ENCODE assay signal across 17 mouse cellular contexts in the genomic region with DNA sequence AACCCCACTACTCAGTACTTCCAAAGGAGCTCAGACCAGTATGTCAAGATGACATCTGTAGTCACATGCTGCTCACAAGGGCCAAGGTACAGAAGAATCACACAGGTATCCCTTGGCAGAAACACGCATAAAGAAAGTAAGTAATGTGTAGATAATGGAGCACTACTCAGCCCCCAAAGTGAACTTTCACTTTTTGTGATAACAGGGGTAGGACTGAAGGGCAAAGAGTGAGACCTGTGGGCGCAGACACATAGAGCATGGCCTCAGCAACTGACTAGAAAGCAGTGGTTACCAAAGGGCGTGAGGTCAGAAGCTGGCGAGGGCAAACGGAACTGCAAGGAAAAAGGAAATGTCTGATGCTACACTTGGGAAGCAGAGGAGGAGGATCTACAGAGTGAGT. TPM values are rescaled to one million over a fixed set of nuclear protein-coding genes. Genes with fewer than 3 reads are reported as not detected.
A peak's percentile ranks its signal among the peaks of the same experiment; 100 is the strongest.
DNase-seq lines count a peak whose midpoint lies in the region; ATAC-seq and TF ChIP-seq lines count a peak whose summit lies in the region.
"Had no signal": no experiment of that assay in that cellular context is flagged by ENCODE, and none has a peak within 500 bp of the region (broad histone marks: within the 10 kb centered on the region; RNA-seq: fewer than 3 reads in every experiment).

No protein-coding gene starts in this region.

- no peaks in the 10 kb centered on the region for H3K36me3 ChIP-seq in intestine, embryonic 16.5 days (ENCODE audit: control insufficient read depth, insufficient read depth, low read length)
- H3K36me3 ChIP-seq in intestine, embryonic 15.5 days: no peaks in the 10 kb centered on the region
- peaks cover 21% of the 10 kb centered on the region for H3K36me3 ChIP-seq in liver, embryonic 15.5 days (replicated peaks)
- H3K36me3 ChIP-seq in liver, embryonic 11.5 days (ENCODE audit: control insufficient read depth, insufficient read depth, low read length): no peaks in the 10 kb centered on the region
- peaks cover 24% of the 10 kb centered on the region for H3K36me3 ChIP-seq in intestine, postnatal 0 days (ENCODE audit: control insufficient read depth, insufficient read depth)
- peaks cover 7% of the 10 kb centered on the region for H3K36me3 ChIP-seq in liver, postnatal 0 days (replicated peaks; ENCODE audit: insufficient read depth, low read length)
- H3K36me3 ChIP-seq in thymus, adult 2 months (ENCODE audit: control insufficient read depth, insufficient read depth, low read length): peaks cover 22% of the 10 kb centered on the region

- H3K27me3 ChIP-seq in intestine, embryonic 16.5 days (replicated peaks; ENCODE audit: control insufficient read depth, insufficient read depth, low read length): no peaks in the 10 kb centered on the region
- no peaks in the 10 kb centered on the region for H3K27me3 ChIP-seq in intestine, embryonic 15.5 days (replicated peaks)
- H3K27me3 ChIP-seq in liver, embryonic 15.5 days: no peaks in the 10 kb centered on the region
- no peaks in the 10 kb centered on the region for H3K27me3 ChIP-seq in liver, embryonic 11.5 days (replicated peaks; ENCODE audit: control insufficient read depth, insufficient read depth, low read length)
- H3K27me3 ChIP-seq in intestine, postnatal 0 days (replicated peaks; ENCODE audit: control insufficient read depth, insufficient read depth, low read length): no peaks in the 10 kb centered on the region
- no peaks in the 10 kb centered on the region for H3K27me3 ChIP-seq in liver, postnatal 0 days (ENCODE audit: insufficient read depth, low read length)
- no peaks in the 10 kb centered on the region for H3K27me3 ChIP-seq in thymus, adult 2 months (ENCODE audit: control insufficient read depth, insufficient read depth, low read length)
- H3K27me3 ChIP-seq: embryonic facial prominence, embryonic 12.5 days; forebrain, embryonic 13.5 days; forebrain, embryonic 15.5 days had no signal

- no peak for TF ChIP-seq CTCF in intestine, postnatal 0 days (IDR thresholded peaks at IDR 0.05; ENCODE audit: low read depth)
- no peak for TF ChIP-seq CTCF in liver, postnatal 0 days (IDR thresholded peaks at IDR 0.05; ENCODE audit: low read depth)
- no peak for TF ChIP-seq CTCF in thymus, adult 2 months (IDR thresholded peaks at IDR 0.05; ENCODE audit: borderline replicate concordance, control insufficient read depth, extremely low read depth, insufficient read depth, low read length, poor library complexity)

- peak; percentile 36 for ATAC-seq in intestine, embryonic 16.5 days
- no peak for ATAC-seq in intestine, embryonic 15.5 days
- peak; percentile 49; the same call in 1 of the 2 replicates for ATAC-seq in liver, embryonic 15.5 days (ENCODE audit: insufficient read depth)
- no peak for ATAC-seq in liver, embryonic 11.5 days (replicated peaks; ENCODE audit: low FRiP score)
- peak; percentile 57; the same call in 1 of the 2 replicates for ATAC-seq in intestine, postnatal 0 days
- peak; percentile 63; the same call in 1 of the 2 replicates for ATAC-seq in liver, postnatal 0 days
- ATAC-seq: forebrain, embryonic 13.5 days; forebrain, embryonic 15.5 days had no signal

- H3K27ac ChIP-seq in intestine, embryonic 16.5 days (ENCODE audit: low read length): no peak overlapping the region
- no peak overlapping the region for H3K27ac ChIP-seq in intestine, embryonic 15.5 days
- no peak overlapping the region for H3K27ac ChIP-seq in liver, embryonic 15.5 days (replicated peaks)
- no peak overlapping the region for H3K27ac ChIP-seq in liver, embryonic 11.5 days (ENCODE audit: low read depth, low read length)
- H3K27ac ChIP-seq in intestine, postnatal 0 days (ENCODE audit: low read depth, low read length): no peak overlapping the region
- H3K27ac ChIP-seq in liver, postnatal 0 days (ENCODE audit: low read depth): peak overlapping the region; percentile 46
- H3K27ac ChIP-seq in thymus, adult 2 months (ENCODE audit: control insufficient read depth, insufficient read depth, low read length): no peak overlapping the region
- H3K27ac ChIP-seq: embryonic facial prominence, embryonic 10.5 days; embryonic facial prominence, embryonic 12.5 days; forebrain, embryonic 13.5 days; forebrain, embryonic 15.5 days had no signal

- H3K4me2 ChIP-seq in intestine, embryonic 16.5 days (ENCODE audit: low read depth, low read length): no peak overlapping the region
- no peak overlapping the region for H3K4me2 ChIP-seq in intestine, embryonic 15.5 days (replicated peaks)
- no peak overlapping the region for H3K4me2 ChIP-seq in liver, embryonic 15.5 days
- no peak overlapping the region for H3K4me2 ChIP-seq in liver, embryonic 11.5 days
- H3K4me2 ChIP-seq in intestine, postnatal 0 days (replicated peaks; ENCODE audit: low read depth): no peak overlapping the region
- no peak overlapping the region for H3K4me2 ChIP-seq in liver, postnatal 0 days (ENCODE audit: low read depth, low read length)
- H3K4me2 ChIP-seq: embryonic facial prominence, embryonic 12.5 days; forebrain, embryonic 13.5 days; forebrain, embryonic 15.5 days had no signal

- WGBS in intestine, embryonic 16.5 days: 71% methylated on average over 5 of the region's 5 CpGs
- WGBS in intestine, embryonic 15.5 days: 75% methylated on average over 5 of the region's 5 CpGs
- WGBS in liver, embryonic 15.5 days (ENCODE audit: insufficient replicate concordance): 55% methylated on average over 5 of the region's 5 CpGs
- WGBS in liver, embryonic 11.5 days: 81% methylated on average over 5 of the region's 5 CpGs
- 58% methylated on average over 5 of the region's 5 CpGs for WGBS in intestine, postnatal 0 days
- 51% methylated on average over 5 of the region's 5 CpGs for WGBS in liver, postnatal 0 days (ENCODE audit: insufficient replicate concordance)
- 98% methylated on average over 5 of the region's 5 CpGs for WGBS in thymus, adult 2 months

- no peaks in the 10 kb centered on the region for H3K9me3 ChIP-seq in intestine, embryonic 16.5 days (ENCODE audit: control insufficient read depth, low read length)
- no peaks in the 10 kb centered on the region for H3K9me3 ChIP-seq in intestine, embryonic 15.5 days
- H3K9me3 ChIP-seq in liver, embryonic 15.5 days (replicated peaks): no peaks in the 10 kb centered on the region
- no peaks in the 10 kb centered on the region for H3K9me3 ChIP-seq in liver, embryonic 11.5 days (ENCODE audit: control insufficient read depth, low read length)
- H3K9me3 ChIP-seq in intestine, postnatal 0 days (ENCODE audit: control insufficient read depth): no peaks in the 10 kb centered on the region
- no peaks in the 10 kb centered on the region for H3K9me3 ChIP-seq in liver, postnatal 0 days (ENCODE audit: low read length)
- H3K9me3 ChIP-seq: embryonic facial prominence, embryonic 10.5 days; embryonic facial prominence, embryonic 12.5 days; forebrain, embryonic 13.5 days; forebrain, embryonic 15.5 days had no signal

- TF ChIP-seq POLR2A in thymus, adult 2 months (IDR thresholded peaks at IDR 0.05; ENCODE audit: control insufficient read depth, extremely low read depth, insufficient read depth, low read length, poor library complexity): no peak

- DNase-seq in liver, embryonic 11.5 days (ENCODE audit: low spot score): no peak
- no peak for DNase-seq in liver, postnatal 0 days
- DNase-seq in frontal cortex, adult 2 months (ENCODE audit: extremely low spot score in 1 of 2, low spot score in 1 of 2): no peak
- DNase-seq in thymus, adult 2 months: no peak
- DNase-seq: adrenal gland, postnatal 25 days; cerebellum, adult 11-12 months; cerebellum, adult 9-10 months; cerebellum, postnatal 10 days had no signal

- no peaks in the 10 kb centered on the region for H3K4me1 ChIP-seq in intestine, embryonic 16.5 days (ENCODE audit: control insufficient read depth, insufficient read depth, low read length)
- no peaks in the 10 kb centered on the region for H3K4me1 ChIP-seq in intestine, embryonic 15.5 days (replicated peaks)
- no peaks in the 10 kb centered on the region; the same call in 1 of the 2 replicates for H3K4me1 ChIP-seq in liver, embryonic 15.5 days (replicated peaks)
- no peaks in the 10 kb centered on the region for H3K4me1 ChIP-seq in liver, embryonic 11.5 days (replicated peaks; ENCODE audit: control insufficient read depth, insufficient read depth, low read length)
- H3K4me1 ChIP-seq in intestine, postnatal 0 days (replicated peaks; ENCODE audit: control insufficient read depth, insufficient read depth, low read length): no peaks in the 10 kb centered on the region
- H3K4me1 ChIP-seq in liver, postnatal 0 days (ENCODE audit: insufficient read depth): peaks cover 3% of the 10 kb centered on the region; the same call in 1 of the 2 replicates
- H3K4me1 ChIP-seq in thymus, adult 2 months (replicated peaks; ENCODE audit: control insufficient read depth, insufficient read depth, low read length): no peaks in the 10 kb centered on the region
- H3K4me1 ChIP-seq: embryonic facial prominence, embryonic 10.5 days; embryonic facial prominence, embryonic 12.5 days; forebrain, embryonic 13.5 days; forebrain, embryonic 15.5 days had no signal

- no peak overlapping the region for H3K4me3 ChIP-seq in intestine, embryonic 16.5 days (ENCODE audit: low read length)
- no peak overlapping the region for H3K4me3 ChIP-seq in intestine, embryonic 15.5 days (replicated peaks)
- no peak overlapping the region for H3K4me3 ChIP-seq in liver, embryonic 15.5 days (replicated peaks)
- no peak overlapping the region for H3K4me3 ChIP-seq in liver, embryonic 11.5 days (ENCODE audit: low read depth, low read length)
- H3K4me3 ChIP-seq in intestine, postnatal 0 days (ENCODE audit: low read depth, low read length): no peak overlapping the region
- H3K4me3 ChIP-seq in liver, postnatal 0 days (ENCODE audit: low read depth, low read length): no peak overlapping the region
- H3K4me3 ChIP-seq in thymus, adult 2 months (ENCODE audit: control insufficient read depth, insufficient read depth, low read length): no peak overlapping the region
- H3K4me3 ChIP-seq: embryonic facial prominence, embryonic 10.5 days; embryonic facial prominence, embryonic 12.5 days; forebrain, embryonic 13.5 days; forebrain, embryonic 15.5 days had no signal

- H3K9ac ChIP-seq in intestine, embryonic 16.5 days (ENCODE audit: low read depth, low read length): no peak overlapping the region
- no peak overlapping the region for H3K9ac ChIP-seq in intestine, embryonic 15.5 days
- H3K9ac ChIP-seq in liver, embryonic 15.5 days: no peak overlapping the region
- H3K9ac ChIP-seq in liver, embryonic 11.5 days (ENCODE audit: low read depth, low read length): no peak overlapping the region
- H3K9ac ChIP-seq in intestine, postnatal 0 days (ENCODE audit: low read depth, low read length): no peak overlapping the region
- H3K9ac ChIP-seq in liver, postnatal 0 days (replicated peaks): no peak overlapping the region
- H3K9ac ChIP-seq: embryonic facial prominence, embryonic 12.5 days; forebrain, embryonic 13.5 days; forebrain, embryonic 15.5 days had no signal

- TF ChIP-seq EP300 in liver, postnatal 0 days (IDR thresholded peaks at IDR 0.05; ENCODE audit: low read depth): no peak

RNA-seq across cellular contexts. Expression of a gene that starts 36.1 kb away (rescaled TPM):
- polyA plus RNA-seq in intestine, embryonic 16.5 days (2015; fragmentation: Nextera tagmentation; extraction: Ambion mirVana): 7.5 and 7.8 TPM in 2 replicates
- 7.4 and 7.5 TPM in 2 replicates for polyA plus RNA-seq in intestine, embryonic 15.5 days (2015; fragmentation: Nextera tagmentation; extraction: Ambion mirVana)
- polyA plus RNA-seq in liver, embryonic 15.5 days (2015; fragmentation: Nextera tagmentation; extraction: Ambion mirVana): 5.7 and 6.6 TPM in 2 replicates
- polyA plus RNA-seq in liver, embryonic 11.5 days (2014; fragmentation: Nextera tagmentation; extraction: Ambion mirVana): 13.1 and 13.9 TPM in 2 replicates
- 2.6 and 3.2 TPM in 2 replicates for polyA plus RNA-seq in intestine, postnatal 0 days (2015; fragmentation: Nextera tagmentation; extraction: Ambion mirVana)
- polyA plus RNA-seq in liver, postnatal 0 days (2015; fragmentation: Nextera tagmentation; extraction: Ambion mirVana): 4.9 and 5.8 TPM in 2 replicates
- 12.2 and 14.5 TPM in 2 replicates for polyA plus RNA-seq in frontal cortex, adult 2 months (2012; rRNA removed)
- 15.9 and 18.6 TPM in 2 replicates for polyA plus RNA-seq in thymus, adult 2 months (2012; rRNA removed)

RNA-seq across cellular contexts. Expression of a gene that starts 37.8 kb away (rescaled TPM):
- polyA plus RNA-seq in intestine, embryonic 16.5 days (2015; fragmentation: Nextera tagmentation; extraction: Ambion mirVana): 0.72 and 0.77 TPM in 2 replicates
- polyA plus RNA-seq in intestine, embryonic 15.5 days (2015; fragmentation: Nextera tagmentation; extraction: Ambion mirVana): 0.48 and 0.50 TPM in 2 replicates
- 0.17 and 0.28 TPM in 2 replicates for polyA plus RNA-seq in liver, embryonic 15.5 days (2015; fragmentation: Nextera tagmentation; extraction: Ambion mirVana)
- 0.47 and 0.52 TPM in 2 replicates for polyA plus RNA-seq in liver, embryonic 11.5 days (2014; fragmentation: Nextera tagmentation; extraction: Ambion mirVana)
- 0.21 and 0.29 TPM in 2 replicates for polyA plus RNA-seq in intestine, postnatal 0 days (2015; fragmentation: Nextera tagmentation; extraction: Ambion mirVana)
- 0.28 and 0.31 TPM in 2 replicates for polyA plus RNA-seq in liver, postnatal 0 days (2015; fragmentation: Nextera tagmentation; extraction: Ambion mirVana)
- 1.5 and 2.5 TPM in 2 replicates for polyA plus RNA-seq in frontal cortex, adult 2 months (2012; rRNA removed)
- 9.8 and 11.5 TPM in 2 replicates for polyA plus RNA-seq in thymus, adult 2 months (2012; rRNA removed)

RNA-seq across cellular contexts. Expression of a gene that starts 55.7 kb away (rescaled TPM):
- polyA plus RNA-seq in intestine, embryonic 16.5 days (2015; fragmentation: Nextera tagmentation; extraction: Ambion mirVana): 0.26 and 0.31 TPM in 2 replicates
- 0.20 and 0.63 TPM in 2 replicates for polyA plus RNA-seq in intestine, embryonic 15.5 days (2015; fragmentation: Nextera tagmentation; extraction: Ambion mirVana)
- not detected in 2 replicates for polyA plus RNA-seq in liver, embryonic 15.5 days (2015; fragmentation: Nextera tagmentation; extraction: Ambion mirVana)
- polyA plus RNA-seq in liver, embryonic 11.5 days (2014; fragmentation: Nextera tagmentation; extraction: Ambion mirVana): 0.21 TPM in 1 of 2 replicates, not detected in the other
- not detected in 2 replicates for polyA plus RNA-seq in intestine, postnatal 0 days (2015; fragmentation: Nextera tagmentation; extraction: Ambion mirVana)
- 0.20 TPM in 1 of 2 replicates, not detected in the other for polyA plus RNA-seq in liver, postnatal 0 days (2015; fragmentation: Nextera tagmentation; extraction: Ambion mirVana)
- polyA plus RNA-seq in frontal cortex, adult 2 months (2012; rRNA removed): 0.50 and 0.67 TPM in 2 replicates
- polyA plus RNA-seq in thymus, adult 2 months (2012; rRNA removed): 0.12 TPM in 1 of 2 replicates, not detected in the other
- polyA plus RNA-seq: adrenal gland, adult 2 months had no signal

Comparison
In these comparisons a context has a peak if more than half of its experiments do, and no peak if none do; other contexts are left out.
1. ATAC-seq: peak in intestine, embryonic 16.5 days (single experiment), liver, embryonic 15.5 days (single experiment), intestine, postnatal 0 days (single experiment) and liver, postnatal 0 days (single experiment); none in intestine, embryonic 15.5 days (single experiment) and liver, embryonic 11.5 days (single experiment).